Mouse (Mus musculus) R1 (cell line): ENCODE results near the gene Midn.
"Not testable (repeated sequence)": the region's sequence is repeated elsewhere in the genome, so short reads cannot be mapped to it uniquely, and the experiment has no call there.

Experiments used
- DNase-seq: peaks from one replicate; pipeline ENCODE4 v3.0.0-alpha.2; 2018; ENCODE audit warnings: low read depth, low spot score

Midn gene

GRCm38 (mm10) chr10:80157141-80157929 lies 9.3 kb downstream of the Midn start:
- DNase-seq, result no peak

GRCm38 (mm10) chr10:80158307-80158986 lies 10.4 kb downstream of the Midn start:
- DNase-seq, result peak; percentile 71

GRCm38 (mm10) chr10:80159021-80159560 lies 11.0 kb downstream of the Midn start:
- DNase-seq, result no peak

- DNase-seq, result peak; percentile 99
Measured at GRCm38 (mm10) chr10:80159561-80160454, 11.7 kb downstream of the Midn start.

DNA sequence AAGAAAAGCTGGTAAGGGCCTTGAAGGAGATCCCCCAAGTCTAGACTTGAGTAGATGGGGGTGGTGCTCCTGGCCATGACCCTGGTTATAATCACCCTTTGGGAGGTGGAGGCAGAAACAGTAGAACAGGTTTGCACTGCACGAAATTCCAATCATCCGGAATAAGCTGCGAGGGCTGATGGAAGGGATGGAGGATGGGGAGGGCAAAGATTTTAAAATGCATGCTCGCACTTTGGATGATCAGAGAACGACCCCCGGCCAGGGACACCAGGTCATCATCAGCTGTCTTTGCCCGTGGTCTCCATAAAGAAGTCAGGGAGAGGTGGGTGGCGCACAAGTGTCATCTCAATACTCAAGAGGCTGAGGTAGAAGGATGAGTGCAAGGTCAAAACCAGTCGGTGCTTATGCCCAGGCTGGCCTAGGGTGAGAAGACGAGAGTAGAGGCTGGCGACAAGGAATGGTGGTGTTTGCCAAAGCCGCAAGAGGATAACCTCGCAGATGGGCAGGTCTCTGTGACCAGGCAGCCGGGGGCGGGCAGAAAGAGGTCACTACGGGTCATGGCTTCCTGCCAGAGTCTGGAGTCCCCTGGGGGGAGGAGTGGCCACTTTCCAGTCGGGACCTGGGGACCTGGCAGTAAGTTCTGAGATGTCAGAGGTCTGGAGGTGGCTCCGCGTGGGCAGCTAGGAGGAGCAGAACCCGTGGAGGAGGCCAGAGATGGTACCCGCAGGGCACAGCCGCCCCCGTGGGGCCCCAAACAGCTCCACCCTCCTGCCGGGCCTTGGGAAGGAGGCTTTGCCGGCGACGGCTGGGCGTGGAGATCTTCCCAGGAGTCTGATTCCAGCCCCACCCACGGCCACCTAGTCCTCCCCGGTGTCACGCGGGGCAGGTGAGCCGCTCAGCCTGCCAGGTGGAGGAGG lies 12.6 kb downstream of the Midn start:
- DNase-seq, result peak; percentile 86

DNA sequence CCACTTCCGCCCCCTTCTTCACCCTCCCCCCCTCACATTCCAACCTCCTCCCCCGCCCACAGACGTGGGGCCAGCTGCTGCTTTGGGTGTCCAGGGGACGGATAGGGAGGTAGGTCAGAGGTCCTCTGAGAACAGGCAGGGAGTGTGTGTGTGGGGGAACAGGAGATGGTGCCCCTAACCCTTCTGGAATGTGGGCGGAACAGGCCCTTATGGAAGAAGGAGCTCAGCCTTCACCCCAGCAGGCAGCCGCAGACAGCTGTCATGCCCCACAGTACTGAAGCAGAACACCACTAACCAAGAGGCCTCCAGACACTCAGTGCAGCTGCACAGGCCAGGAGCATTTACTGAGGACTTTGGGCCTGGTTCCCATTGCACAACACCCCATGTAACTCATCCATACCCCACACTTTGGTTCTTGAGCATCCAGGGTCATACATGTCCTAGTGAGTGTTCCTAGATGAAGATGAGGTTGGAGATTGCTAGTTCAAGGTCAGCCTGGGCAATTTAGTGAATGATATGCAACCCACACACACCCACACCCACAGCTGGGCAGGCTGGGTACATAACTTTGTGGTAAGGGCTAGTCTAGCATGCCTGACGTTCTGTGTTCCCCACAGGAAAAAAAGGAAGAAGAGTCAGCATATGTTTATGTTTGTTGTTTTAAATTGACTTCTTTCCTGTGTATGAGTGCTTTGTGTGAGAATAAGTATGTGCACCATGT lies 13.6 kb downstream of the Midn start:
- DNase-seq, result peak; percentile 88

DNA sequence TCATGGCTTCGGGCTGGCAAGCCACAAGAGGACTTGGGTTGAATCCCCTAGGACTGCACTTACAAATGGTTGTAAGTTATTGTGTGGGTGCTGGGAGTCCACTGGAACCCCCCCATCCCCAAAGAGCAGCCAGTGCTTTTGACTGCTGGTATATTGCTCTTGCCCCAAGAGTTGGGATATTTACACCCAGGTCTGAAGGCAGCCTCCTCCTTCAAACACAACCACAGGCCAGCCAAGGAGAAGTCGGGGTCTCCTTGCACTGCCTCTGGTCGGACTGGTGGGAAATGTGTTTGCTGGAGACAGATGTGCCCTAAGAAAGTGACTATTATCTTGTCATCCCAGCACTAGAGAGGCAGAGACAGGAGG lies 14.2 kb downstream of the Midn start:
- DNase-seq, result no peak

- no peak for DNase-seq
Measured at GRCm38 (mm10) chr10:80162716-80163299, 14.7 kb downstream of the Midn start.

DNA sequence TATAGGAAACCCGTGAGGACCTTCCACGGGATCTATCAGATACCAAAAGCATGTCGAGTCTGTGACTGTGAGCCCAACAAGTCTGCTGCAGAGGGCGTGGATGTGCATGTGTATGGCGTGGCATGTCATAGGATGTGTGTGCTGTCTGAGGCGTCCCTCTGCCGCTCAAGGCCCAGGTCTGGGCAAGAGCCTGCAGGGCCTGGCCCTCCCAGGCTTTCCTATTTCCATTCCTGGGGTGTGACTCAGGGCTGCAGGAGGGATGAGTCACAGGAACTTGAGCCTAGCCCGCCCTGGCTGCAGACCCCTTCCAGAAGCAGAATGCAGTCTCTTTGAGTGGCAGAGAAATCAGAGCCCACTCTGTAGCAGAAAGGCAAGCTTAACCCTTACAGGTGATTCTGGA lies 15.6 kb downstream of the Midn start:
- DNase-seq, result no peak

GRCm38 (mm10) chr10:80164161-80164997 lies 16.3 kb downstream of the Midn start:
- no peak for DNase-seq

- DNase-seq, result peak; percentile 90
Measured at GRCm38 (mm10) chr10:80164998-80165344, 16.9 kb downstream of the Midn start.

DNA sequence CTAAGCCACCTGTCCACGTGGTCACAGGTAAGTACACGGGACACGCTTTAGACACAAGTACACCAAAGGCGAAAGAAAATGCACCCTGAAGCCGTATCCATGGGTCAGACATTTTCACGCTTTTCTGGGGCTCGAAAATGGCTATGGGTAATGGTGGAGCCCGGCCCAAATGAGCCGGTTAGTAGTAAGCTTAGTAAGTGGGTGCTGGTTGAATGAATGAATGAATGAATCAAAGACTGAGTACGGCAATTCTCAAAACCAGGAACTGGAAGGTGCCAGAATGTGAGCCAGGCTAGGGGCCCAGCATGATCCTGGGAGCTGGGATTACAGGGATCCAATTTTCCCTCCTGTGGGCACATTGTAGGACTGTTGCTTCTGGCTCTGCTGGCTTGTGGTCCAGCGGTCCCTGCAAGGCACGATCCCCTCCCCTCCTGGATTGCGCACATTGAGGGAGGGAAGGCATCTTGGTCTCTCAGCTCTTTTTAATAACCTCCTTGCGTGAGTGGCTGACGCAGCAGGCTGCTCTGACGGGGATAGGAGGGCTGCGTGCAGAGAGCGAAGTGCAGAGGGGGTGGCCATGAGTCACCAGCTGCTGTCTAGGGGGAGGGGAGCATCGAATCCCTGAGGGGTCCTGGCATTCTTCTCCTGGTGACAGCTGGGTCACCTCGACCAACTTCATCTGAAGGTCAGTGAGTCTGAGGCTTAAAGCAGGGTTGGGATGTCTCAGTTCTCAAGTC lies 17.5 kb downstream of the Midn start, which contains the start of gene Cirbp:
TSS of gene Cirbp (plus strand) at position 594 of the 737 bp plus-strand sequence.
- no peak for DNase-seq

DNA sequence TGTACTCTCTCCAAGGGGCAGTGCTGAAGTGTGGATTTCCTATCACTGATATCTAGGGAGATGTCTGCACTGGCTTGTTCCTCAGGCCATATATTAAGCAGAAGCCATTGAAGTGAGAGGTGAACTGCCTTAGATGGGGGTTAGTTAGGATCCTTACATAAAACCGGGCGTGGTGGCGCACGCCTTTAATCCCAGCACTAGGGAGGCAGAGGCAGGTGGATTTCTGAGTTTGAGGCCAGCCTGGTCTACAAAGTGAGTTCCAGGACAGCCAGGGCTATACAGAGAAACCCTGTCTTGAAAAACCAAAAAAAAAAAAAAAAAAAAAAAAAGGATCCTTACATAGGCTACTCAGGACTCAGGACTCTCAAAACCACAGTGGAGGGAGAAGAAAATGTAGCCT lies 18.1 kb downstream of the Midn start:
- DNase-seq, result not testable (repeated sequence)

DNA sequence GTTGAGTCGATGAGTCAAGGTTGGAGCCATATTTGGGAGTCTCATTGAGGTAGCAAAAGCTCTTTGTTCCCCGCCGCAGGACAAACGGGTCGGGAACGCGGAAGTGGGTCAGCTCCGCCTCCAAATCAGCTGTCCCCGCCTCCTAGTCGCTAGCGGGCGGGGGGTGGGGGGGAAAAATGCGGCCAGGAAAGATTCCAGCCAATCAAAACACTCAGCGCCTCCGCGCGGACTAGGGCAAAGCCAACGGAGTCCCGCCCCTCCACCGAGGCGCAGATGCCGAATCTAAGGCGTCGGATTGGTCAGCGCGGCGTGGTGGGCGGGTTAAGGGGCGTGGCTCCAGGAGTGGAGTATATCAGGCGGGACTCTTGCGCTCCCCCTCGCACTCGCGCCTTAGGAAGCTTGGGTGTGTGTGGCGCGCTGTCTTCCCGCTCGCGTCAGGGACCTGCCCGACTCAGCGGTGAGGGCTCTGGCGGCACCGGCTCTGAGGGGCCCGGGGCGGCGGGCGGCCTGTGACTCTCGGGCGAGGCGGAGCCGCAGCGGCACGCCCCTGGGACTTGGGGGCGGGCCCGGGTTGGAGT lies 19.5 kb downstream of the Midn start:
- DNase-seq, result peak; percentile 98

- peak; percentile 95 for DNase-seq
Measured at GRCm38 (mm10) chr10:80168038-80168661, 20.1 kb downstream of the Midn start.

DNA sequence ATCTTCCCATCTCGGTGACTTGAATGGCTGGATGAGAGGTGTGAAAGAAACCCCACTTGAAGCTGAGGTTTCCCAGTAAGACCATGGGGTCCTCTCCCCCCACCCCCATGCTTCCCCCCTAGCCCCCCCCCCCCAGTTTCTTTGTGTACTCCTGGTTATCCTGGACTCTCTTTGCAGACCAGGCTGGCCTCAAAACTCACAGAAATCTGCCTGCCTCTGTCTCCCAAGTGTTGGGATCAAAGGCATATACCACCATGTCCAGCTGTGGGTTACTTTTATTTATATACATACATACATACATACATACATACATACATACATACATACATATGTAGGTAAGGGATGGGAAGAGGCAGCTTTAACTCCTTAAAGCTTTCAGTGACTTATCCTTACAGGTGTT lies 21.0 kb downstream of the Midn start:
- no peak for DNase-seq

- DNase-seq, result no peak
Measured at GRCm38 (mm10) chr10:80169651-80170050, 21.6 kb downstream of the Midn start.
